Mouse (Mus musculus) liver, postnatal 0 days (tissue): Measurements from ENCODE around the gene Ltbp1. TPM values are rescaled to one million over a fixed set of nuclear protein-coding genes. Genes with fewer than 3 reads are reported as not detected.

Experiments used
- ATAC-seq: fragments of 200-750 bp; cut with Nextera tagmentation; 2 replicates; pipeline ENCODE4 v1.8.0; 2017; ENCODE audit warnings: mild to moderate bottlenecking, moderate library complexity
- DNase-seq: peaks from one replicate; pipeline ENCODE4 v3.0.0-alpha.2; 2016
- H3K27ac ChIP-seq: fragments of 300-500 bp; sonication (generic); 2 replicates; pipeline ENCODE4 v1.5.1; 2014; ENCODE audit warnings: antibody characterized with exemption, moderate library complexity, mild to moderate bottlenecking, low read depth
- H3K27me3 ChIP-seq: fragments of 300-500 bp; sonication (generic); 2 replicates; pipeline ENCODE4 v1.6.1; 2014; ENCODE audit warnings: low read length, control low read depth, mixed read lengths; ENCODE audit not compliant: insufficient read depth
- H3K36me3 ChIP-seq: fragments of 300-500 bp; sonication (generic); replicated peaks from 2 replicates; pipeline ENCODE4 v1.6.1; 2014; ENCODE audit warnings: mild to moderate bottlenecking, control low read depth, low read length, moderate library complexity, mixed read lengths; ENCODE audit not compliant: insufficient read depth
- H3K4me1 ChIP-seq: fragments of 300-500 bp; sonication (generic); 2 replicates; pipeline ENCODE4 v1.6.1; 2014; ENCODE audit warnings: antibody characterized with exemption, mild to moderate bottlenecking, control low read depth; ENCODE audit not compliant: insufficient read depth
- H3K4me2 ChIP-seq: fragments of 300-500 bp; sonication (generic); 2 replicates; pipeline ENCODE4 v1.6.1; 2014; ENCODE audit warnings: low read depth, mild to moderate bottlenecking, low read length, moderate library complexity, mixed read lengths
- H3K4me3 ChIP-seq: fragments of 300-500 bp; sonication (generic); 2 replicates; pipeline ENCODE4 v1.5.1; 2014; ENCODE audit warnings: low read depth, low read length
- H3K9ac ChIP-seq: fragments of 300-500 bp; sonication (generic); replicated peaks from 2 replicates; pipeline ENCODE4 v1.6.1; 2014; ENCODE audit warnings: mild to moderate bottlenecking, moderate library complexity
- H3K9me3 ChIP-seq: fragments of 300-500 bp; sonication (generic); 2 replicates; pipeline ENCODE4 v1.6.1; 2016; ENCODE audit warnings: mild to moderate bottlenecking, control low read depth, low read length, mixed read lengths
- CTCF ChIP-seq: sonication (generic); IDR thresholded peaks from 2 replicates; pipeline ENCODE4 v1.5.1; 2016; ENCODE audit warnings: antibody characterized with exemption, low read depth
- EP300 ChIP-seq: IDR thresholded peaks from 2 replicates; pipeline ENCODE4 v1.6.1; 2016; ENCODE audit warnings: antibody characterized with exemption, low read depth, mild to moderate bottlenecking
- WGBS: fragments of 180-500 bp; shearing (Covaris S2); extraction: QIAGEN DNeasy Blood & Tissue Kit; methylation state at CpG from one replicate; pipeline ENCODE4 v1.1.7; 2014; ENCODE audit not compliant: insufficient replicate concordance; 5-methylcytosine and 5-hydroxymethylcytosine counted together
- polyA plus RNA-seq: library from polyadenylated mRNA; unstranded; fragments of >200 nt; fragmentation: Nextera tagmentation; extraction: Ambion mirVana; gene quantifications from 2 replicates; pipeline ENCODE4 v1.2.1, GENCODE M21; 2015

Ltbp1 gene
- polyA plus RNA-seq, 1 experiment from 2014 or later = 2.8 TPM

GRCm38 (mm10) chr17:74994582-74994893, 10.8 kb upstream of the Ltbp1 start:
- TF ChIP-seq EP300 (no peak), CTCF (no peak)
- Histone ChIP-seq H3K4me1 (peaks cover 10% of the 10 kb centered on the region; the same call in 1 of the 2 replicates), H3K27me3 (no peaks in the 10 kb centered on the region), H3K4me3 (peak overlapping the region; percentile 32), H3K36me3 (no peaks in the 10 kb centered on the region), H3K9ac (no peak overlapping the region), H3K4me2 (peak overlapping the region; percentile 67), H3K27ac (no peak overlapping the region), H3K9me3 (peaks cover 4% of the 10 kb centered on the region; the same call in 1 of the 2 replicates)
- ATAC-seq = no peak
- WGBS = 8% methylated on average over 4 of the region's 4 CpGs
- no peak for DNase-seq

DNA sequence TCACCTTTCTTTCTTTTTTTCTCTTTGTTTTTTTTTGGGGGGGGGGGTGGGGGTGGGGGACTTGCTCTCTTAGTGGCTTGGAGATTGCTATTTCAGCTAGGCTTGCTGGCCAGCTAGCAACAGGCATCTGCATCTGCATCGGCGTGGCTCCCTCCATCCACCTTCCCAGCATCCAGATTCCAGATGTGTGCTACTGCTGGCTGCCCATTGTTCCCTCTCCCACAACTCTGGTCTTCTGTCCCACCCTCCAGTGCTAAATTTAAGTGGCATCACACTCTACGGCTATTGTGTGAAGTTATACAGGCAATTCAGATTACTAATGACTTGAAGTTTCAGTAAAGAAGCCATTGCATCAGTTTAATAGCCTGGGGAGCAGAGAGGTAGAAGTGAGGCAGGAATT, 10.1 kb upstream of the Ltbp1 start:
- TF ChIP-seq CTCF (no peak), EP300 (no peak)
- H3K27me3 ChIP-seq = no peaks in the 10 kb centered on the region
- H3K9me3 ChIP-seq = no peaks in the 10 kb centered on the region
- H3K9ac ChIP-seq = no peak overlapping the region
- DNase-seq (no peak), ATAC-seq (no peak)
- no peak overlapping the region for H3K27ac ChIP-seq
- H3K4me1 ChIP-seq = peaks cover 10% of the 10 kb centered on the region; the same call in 1 of the 2 replicates
- 83% methylated on average over 3 of the region's 3 CpGs for WGBS
- no peak overlapping the region for H3K4me2 ChIP-seq
- H3K4me3 ChIP-seq = no peak overlapping the region
- no peaks in the 10 kb centered on the region for H3K36me3 ChIP-seq

DNA sequence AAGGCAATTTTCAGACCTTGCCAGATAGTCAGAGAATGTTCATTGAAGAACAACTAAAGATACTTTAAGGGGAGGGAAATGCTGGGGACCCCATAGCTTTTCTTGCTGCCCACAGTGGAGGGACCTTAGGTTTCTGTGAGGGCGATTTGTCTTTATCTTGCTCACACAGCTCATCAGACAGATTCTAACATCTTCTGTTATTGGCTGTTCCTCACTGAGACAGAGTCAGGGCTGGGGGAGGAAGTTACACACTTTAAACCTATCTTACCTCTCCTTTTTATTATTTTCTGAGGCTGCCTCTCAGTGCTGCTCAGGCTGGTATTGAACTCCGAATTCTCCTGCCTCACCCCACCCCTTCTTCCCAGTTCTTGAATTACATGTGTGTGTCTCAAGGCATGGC, 5.3 kb upstream of the Ltbp1 start:
- no peak for TF ChIP-seq CTCF
- TF ChIP-seq EP300 = no peak
- ATAC-seq = no peak
- Histone ChIP-seq H3K4me2 (no peak overlapping the region), H3K4me1 (0 out of 2 replicates have a peak, but pooled peaks cover 2% of the 10 kb centered on the region), H3K9me3 (no peaks in the 10 kb centered on the region), H3K9ac (no peak overlapping the region), H3K27ac (no peak overlapping the region), H3K27me3 (peaks cover 5% of the 10 kb centered on the region), H3K4me3 (no peak overlapping the region), H3K36me3 (no peaks in the 10 kb centered on the region)
- DNase-seq = no peak
- 48% methylated on average over 2 of the region's 2 CpGs for WGBS

DNA sequence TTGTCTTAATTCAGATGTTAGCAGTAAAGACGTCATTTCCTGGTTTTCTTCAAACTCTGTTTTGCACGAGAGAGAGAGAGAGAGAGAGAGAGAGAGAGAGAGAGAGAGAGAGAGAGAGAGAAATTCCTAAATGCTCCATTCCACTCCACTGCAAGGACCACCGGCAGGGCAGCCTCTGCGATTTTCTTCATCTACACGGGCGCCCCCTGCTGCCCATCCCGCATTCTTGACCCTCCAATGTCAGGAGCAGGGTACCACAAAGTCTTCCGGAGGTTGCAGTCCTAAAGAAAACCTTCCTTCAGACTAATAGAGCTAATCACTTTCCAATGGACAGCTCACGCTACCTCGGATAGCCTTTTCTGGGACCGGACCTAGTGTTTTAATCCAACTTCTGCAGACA, 548 bp upstream of the Ltbp1 start:
- Histone ChIP-seq H3K36me3 (no peaks in the 10 kb centered on the region), H3K4me1 (peaks cover 10% of the 10 kb centered on the region), H3K4me2 (peak overlapping the region; percentile 93), H3K9ac (no peak overlapping the region), H3K27ac (no peak overlapping the region), H3K9me3 (no peaks in the 10 kb centered on the region), H3K4me3 (peak overlapping the region; percentile 63), H3K27me3 (peaks cover 27% of the 10 kb centered on the region)
- peak; percentile 75 for TF ChIP-seq CTCF
- TF ChIP-seq EP300 = no peak
- 2% methylated on average over 11 of the region's 11 CpGs for WGBS
- ATAC-seq = peak; percentile 48; the same call in 1 of the 2 replicates
- peak; percentile 70 for DNase-seq

DNA sequence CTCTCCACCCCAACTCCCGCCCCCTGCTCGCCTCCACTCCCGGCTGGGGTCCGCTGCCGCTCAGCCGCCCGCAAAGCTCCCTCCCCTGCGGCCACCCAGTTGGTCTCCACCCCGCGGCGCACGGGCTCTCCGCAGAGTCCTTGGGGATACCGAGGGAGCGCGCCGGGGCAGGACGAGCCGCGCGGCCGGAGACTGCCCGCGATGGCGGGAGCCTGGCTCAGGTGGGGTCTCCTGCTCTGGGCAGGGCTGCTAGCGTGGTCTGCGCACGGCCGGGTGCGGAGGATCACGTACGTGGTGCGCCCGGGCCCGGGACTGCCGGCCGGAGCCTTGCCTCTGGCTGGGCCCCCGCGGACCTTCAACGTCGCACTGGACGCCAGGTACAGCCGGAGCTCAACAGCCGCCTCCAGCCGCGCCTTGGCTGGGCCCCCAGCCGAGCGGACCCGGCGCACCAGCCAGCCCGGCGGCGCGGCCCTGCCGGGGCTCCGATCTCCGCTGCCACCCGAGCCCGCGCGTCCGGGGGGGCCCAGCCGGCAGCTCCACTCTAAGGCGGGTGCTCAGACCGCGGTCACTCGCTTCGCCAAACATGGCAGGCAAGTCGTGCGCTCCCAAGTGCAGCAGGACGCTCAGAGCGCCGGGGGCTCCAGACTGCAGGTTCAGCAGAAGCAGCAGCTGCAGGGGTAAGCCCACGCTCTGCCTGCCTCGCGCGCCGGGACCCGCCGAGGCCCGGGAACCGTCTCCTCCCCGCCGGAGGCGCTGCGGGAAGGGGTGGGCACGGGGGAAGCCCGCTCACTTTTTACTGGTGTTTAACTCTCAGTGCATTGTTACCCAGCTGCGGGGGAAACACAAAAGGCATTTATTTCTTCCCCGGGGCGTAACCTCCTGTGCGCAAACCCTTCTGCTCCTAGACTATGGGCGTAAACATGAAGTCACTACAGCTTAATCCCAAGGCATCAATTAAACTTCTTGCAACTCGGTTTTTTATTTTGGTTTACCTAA, 615 bp downstream of the Ltbp1 start:
- Histone ChIP-seq H3K4me3 (peak overlapping the region; percentile 63), H3K4me1 (peaks cover 10% of the 10 kb centered on the region), H3K9ac (peak overlapping the region; percentile 44), H3K36me3 (no peaks in the 10 kb centered on the region), H3K27me3 (peaks cover 27% of the 10 kb centered on the region), H3K9me3 (no peaks in the 10 kb centered on the region), H3K4me2 (peak overlapping the region; percentile 93), H3K27ac (no peak overlapping the region)
- DNase-seq (peak; percentile 33), ATAC-seq (peak; percentile 41)
- WGBS = 2% methylated on average over 88 of the region's 94 CpGs
- TF ChIP-seq CTCF = no peak
- no peak for TF ChIP-seq EP300

GRCm38 (mm10) chr17:75010955-75011354, 5.6 kb downstream of the Ltbp1 start:
- 0 out of 2 replicates have a peak, but pooled peaks have one; percentile 10 for ATAC-seq
- H3K4me1 ChIP-seq = no peaks in the 10 kb centered on the region; the same call in 1 of the 2 replicates

More at GRCm38 (mm10) chr17:75010955-75011354, 5.6 kb downstream of the Ltbp1 start:
- Histone ChIP-seq H3K9ac (no peak overlapping the region), H3K4me2 (no peak overlapping the region), H3K9me3 (no peaks in the 10 kb centered on the region), H3K27me3 (peaks cover 13% of the 10 kb centered on the region), H3K36me3 (no peaks in the 10 kb centered on the region), H3K4me3 (no peak overlapping the region), H3K27ac (no peak overlapping the region)
- no peak for DNase-seq
- 45% methylated on average over 6 of the region's 6 CpGs for WGBS
- TF ChIP-seq EP300 (no peak), CTCF (no peak)
